ENCODE assay signal across 15 mouse cellular contexts in genomic region chr10:9763831-9764230, GRCm38 (mm10).
"Had no signal": no experiment of that assay in that cellular context is flagged by ENCODE, and none has a peak within 500 bp of the region (broad histone marks: within the 10 kb centered on the region; RNA-seq: fewer than 3 reads in every experiment).

No protein-coding gene starts in this region.

- DNase-seq: right cerebral cortex, postnatal 14 days; thymus, adult 2 months; thymus, postnatal 25 days; thymus, postnatal 4 days had no signal

- H3K9me3 ChIP-seq: limb, embryonic 15.5 days; liver, embryonic 12.5 days; megakaryocyte, embryonic 14.5 days; midbrain, embryonic 13.5 days; midbrain, embryonic 15.5 days; neural tube, embryonic 12.5 days; stomach, embryonic 15.5 days had no signal

- H3K9ac ChIP-seq: limb, embryonic 15.5 days; liver, embryonic 12.5 days; liver, embryonic 14.5 days; midbrain, embryonic 13.5 days; midbrain, embryonic 15.5 days; neural tube, embryonic 12.5 days; stomach, embryonic 15.5 days had no signal

- H3K27ac ChIP-seq: limb, embryonic 15.5 days; liver, embryonic 12.5 days; liver, embryonic 14.5 days; macrophage; midbrain, embryonic 13.5 days; midbrain, embryonic 15.5 days; neural tube, embryonic 12.5 days; stomach, embryonic 15.5 days; stomach, postnatal 0 days had no signal

- H3K4me3 ChIP-seq: limb, embryonic 15.5 days; liver, embryonic 12.5 days; megakaryocyte, embryonic 14.5 days; midbrain, embryonic 13.5 days; midbrain, embryonic 15.5 days; neural tube, embryonic 12.5 days; stomach, embryonic 15.5 days had no signal

- H3K4me1 ChIP-seq: limb, embryonic 15.5 days; liver, embryonic 12.5 days; midbrain, embryonic 13.5 days; midbrain, embryonic 15.5 days; neural tube, embryonic 12.5 days; stomach, embryonic 15.5 days had no signal

- ATAC-seq: liver, embryonic 12.5 days; midbrain, embryonic 13.5 days; midbrain, embryonic 15.5 days had no signal

- H3K4me2 ChIP-seq: limb, embryonic 15.5 days; liver, embryonic 12.5 days; midbrain, embryonic 11.5 days; midbrain, embryonic 13.5 days; midbrain, embryonic 15.5 days; neural tube, embryonic 12.5 days; stomach, embryonic 15.5 days had no signal

- H3K27me3 ChIP-seq: limb, embryonic 15.5 days; liver, embryonic 12.5 days; megakaryocyte, embryonic 14.5 days; midbrain, embryonic 13.5 days; midbrain, embryonic 15.5 days; neural tube, embryonic 12.5 days; stomach, embryonic 15.5 days had no signal
